Mouse (Mus musculus) E14TG2a.4 (cell line): ENCODE data around the gene Mrps35.

Experiments
- H3K27me3 ChIP-seq: 2 replicates; pipeline ENCODE4 v1.6.1; 2014; ENCODE audit warnings: low read length, control low read depth; ENCODE audit not compliant: insufficient read depth
- H3K36me3 ChIP-seq: 2 replicates; pipeline ENCODE4 v1.6.1; 2014; ENCODE audit warnings: low read length, control low read depth; ENCODE audit not compliant: insufficient read depth
- H3K4me1 ChIP-seq: replicated peaks from 2 replicates; pipeline ENCODE4 v1.6.1; 2014; ENCODE audit warnings: low read depth, low read length, control low read depth
- H3K4me3 ChIP-seq: replicated peaks from 2 replicates; pipeline ENCODE4 v1.5.1; 2014; ENCODE audit warnings: mild to moderate bottlenecking, low read length
- H3K9me3 ChIP-seq: 2 replicates; pipeline ENCODE4 v1.6.1; 2014; ENCODE audit warnings: low read length, control low read depth
- CTCF ChIP-seq: conservative IDR thresholded peaks from 2 replicates; pipeline ENCODE4 v1.5.1; 2014; ENCODE audit warnings: low read length
- NANOG ChIP-seq: IDR thresholded peaks from 2 replicates; pipeline ENCODE4 v1.6.1; 2014; ENCODE audit warnings: borderline replicate concordance, low read length, mixed read lengths
- POU5F1 ChIP-seq: IDR thresholded peaks from 2 replicates; pipeline ENCODE4 v1.6.1; 2014; ENCODE audit warnings: low read length, borderline replicate concordance

The Mrps35 gene

DNA sequence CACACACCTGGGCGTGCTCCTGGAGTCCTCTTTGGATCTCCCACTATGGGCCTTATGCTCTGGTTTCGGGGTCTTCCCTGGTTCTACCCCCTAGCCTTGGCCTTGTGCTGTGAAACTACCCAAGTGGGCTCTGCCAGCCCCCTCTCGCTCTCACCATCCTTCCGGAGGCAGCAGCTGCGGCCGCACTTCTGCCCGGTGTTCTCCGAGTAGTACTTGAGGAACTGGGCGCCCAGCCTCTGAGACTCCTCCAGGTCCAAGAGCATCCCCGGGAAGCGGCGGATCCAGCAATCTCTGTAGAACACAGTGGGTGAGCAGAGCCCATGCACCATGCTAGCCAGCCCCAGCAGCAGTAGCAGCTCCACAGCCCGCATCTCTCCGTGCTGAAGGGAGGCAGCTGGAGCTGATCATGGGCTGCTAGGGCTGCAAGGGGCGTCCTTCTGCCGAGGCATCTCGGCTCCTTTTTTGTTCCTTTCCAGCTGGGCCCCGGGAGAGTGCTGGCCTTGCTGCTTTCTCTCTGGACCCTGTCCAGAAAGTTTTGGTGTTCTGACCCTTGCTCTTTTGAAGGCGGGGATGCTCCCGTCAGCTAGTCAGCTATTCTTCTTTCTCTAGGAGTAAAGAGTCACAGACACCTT is 44.1 kb downstream of the Mrps35 start, which contains the start of gene Mansc4:
Mansc4 (minus strand) TSS at position 439 of the 632 bp plus-strand sequence.
- H3K27me3 ChIP-seq, result peaks cover 3% of the 10 kb centered on the region; the same call in 1 of the 2 replicates
- H3K4me1 ChIP-seq, result peaks cover 68% of the 10 kb centered on the region
- H3K4me3 ChIP-seq, result peak within 1 kb of the TSS; percentile 67
- H3K36me3 ChIP-seq, result no peaks in the 10 kb centered on the region
- no peak for TF ChIP-seq NANOG
- TF ChIP-seq CTCF, result no peak
- no peak for TF ChIP-seq POU5F1
- H3K9me3 ChIP-seq, result no peaks in the 10 kb centered on the region

DNA sequence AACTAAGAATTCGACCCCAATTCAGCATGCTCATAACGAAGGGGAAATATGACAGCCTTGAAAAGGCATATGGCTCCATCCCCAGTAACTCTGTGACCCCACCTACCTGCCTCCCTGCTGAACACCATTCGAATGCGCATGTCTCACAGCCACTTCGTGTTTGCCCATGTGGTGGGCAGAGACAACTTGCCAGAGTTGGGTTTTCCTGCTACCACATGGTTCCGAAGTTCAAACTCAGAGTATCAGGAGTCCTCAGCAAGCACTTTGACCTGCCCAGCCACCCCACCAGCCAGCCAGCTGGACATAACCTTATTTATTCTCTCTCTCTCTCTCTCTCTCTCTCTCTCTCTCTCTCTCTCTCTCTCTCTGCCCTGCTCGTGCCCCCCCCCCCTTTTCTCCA is 45.2 kb downstream of the Mrps35 start:
- Histone ChIP-seq H3K9me3 (no peaks in the 10 kb centered on the region), H3K27me3 (peaks cover 3% of the 10 kb centered on the region; the same call in 1 of the 2 replicates), H3K4me1 (peaks cover 71% of the 10 kb centered on the region), H3K36me3 (no peaks in the 10 kb centered on the region), H3K4me3 (no peak overlapping the region)
- no peak for TF ChIP-seq CTCF
- TF ChIP-seq POU5F1, result no peak
- no peak for TF ChIP-seq NANOG

DNA sequence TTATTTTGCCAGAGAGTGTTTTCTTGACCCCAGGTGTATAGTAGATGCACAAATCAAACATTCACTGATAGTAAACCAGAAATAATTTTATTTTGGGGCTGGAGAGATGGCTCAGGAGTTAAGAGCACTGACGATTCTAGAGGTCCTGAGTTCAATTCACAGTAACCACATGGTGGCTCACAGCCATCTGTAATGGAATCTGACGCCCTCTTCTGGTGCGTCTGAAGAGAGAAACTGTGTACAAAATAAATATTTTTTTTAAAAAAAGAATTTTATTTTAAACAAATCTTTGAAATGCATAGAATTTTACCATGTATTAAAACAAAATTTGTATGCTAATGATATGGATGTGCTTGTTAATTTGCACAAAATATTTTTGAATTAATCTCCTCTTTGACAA is 46.0 kb downstream of the Mrps35 start:
- TF ChIP-seq POU5F1, result no peak
- TF ChIP-seq CTCF, result no peak
- TF ChIP-seq NANOG, result no peak
- H3K36me3 ChIP-seq, result 0 out of 2 replicates have a peak, but pooled peaks cover 4% of the 10 kb centered on the region
- H3K9me3 ChIP-seq, result no peaks in the 10 kb centered on the region
- H3K4me3 ChIP-seq, result no peak overlapping the region
- H3K4me1 ChIP-seq, result peaks cover 69% of the 10 kb centered on the region
- peaks cover 3% of the 10 kb centered on the region; the same call in 1 of the 2 replicates for H3K27me3 ChIP-seq

DNA sequence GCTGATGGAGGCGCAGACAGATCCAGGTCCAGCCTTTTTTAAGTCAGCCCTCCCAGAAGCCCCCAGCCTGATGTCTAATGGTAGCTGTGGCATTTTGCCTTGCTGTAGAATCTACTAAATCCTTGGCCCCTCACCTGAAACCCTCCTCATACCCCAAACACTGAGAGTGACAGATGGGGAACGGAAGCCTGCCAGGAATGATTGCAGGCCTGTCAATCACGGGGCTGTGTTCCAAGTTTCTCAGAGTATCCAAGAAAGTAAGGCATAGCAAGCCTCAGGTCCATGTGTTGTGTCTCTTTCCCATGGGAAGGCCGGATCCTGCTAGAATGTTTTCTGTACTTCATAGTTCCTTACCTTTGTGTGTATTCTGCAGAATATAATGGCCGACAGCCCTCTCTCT is 47.6 kb downstream of the Mrps35 start:
- peak overlapping the region; percentile 89 for H3K4me3 ChIP-seq
- TF ChIP-seq POU5F1, result no peak
- TF ChIP-seq NANOG, result no peak
- TF ChIP-seq CTCF, result no peak
- peaks cover 15% of the 10 kb centered on the region for H3K36me3 ChIP-seq
- H3K4me1 ChIP-seq, result peaks cover 64% of the 10 kb centered on the region
- H3K27me3 ChIP-seq, result peaks cover 3% of the 10 kb centered on the region; the same call in 1 of the 2 replicates
- no peaks in the 10 kb centered on the region for H3K9me3 ChIP-seq

DNA sequence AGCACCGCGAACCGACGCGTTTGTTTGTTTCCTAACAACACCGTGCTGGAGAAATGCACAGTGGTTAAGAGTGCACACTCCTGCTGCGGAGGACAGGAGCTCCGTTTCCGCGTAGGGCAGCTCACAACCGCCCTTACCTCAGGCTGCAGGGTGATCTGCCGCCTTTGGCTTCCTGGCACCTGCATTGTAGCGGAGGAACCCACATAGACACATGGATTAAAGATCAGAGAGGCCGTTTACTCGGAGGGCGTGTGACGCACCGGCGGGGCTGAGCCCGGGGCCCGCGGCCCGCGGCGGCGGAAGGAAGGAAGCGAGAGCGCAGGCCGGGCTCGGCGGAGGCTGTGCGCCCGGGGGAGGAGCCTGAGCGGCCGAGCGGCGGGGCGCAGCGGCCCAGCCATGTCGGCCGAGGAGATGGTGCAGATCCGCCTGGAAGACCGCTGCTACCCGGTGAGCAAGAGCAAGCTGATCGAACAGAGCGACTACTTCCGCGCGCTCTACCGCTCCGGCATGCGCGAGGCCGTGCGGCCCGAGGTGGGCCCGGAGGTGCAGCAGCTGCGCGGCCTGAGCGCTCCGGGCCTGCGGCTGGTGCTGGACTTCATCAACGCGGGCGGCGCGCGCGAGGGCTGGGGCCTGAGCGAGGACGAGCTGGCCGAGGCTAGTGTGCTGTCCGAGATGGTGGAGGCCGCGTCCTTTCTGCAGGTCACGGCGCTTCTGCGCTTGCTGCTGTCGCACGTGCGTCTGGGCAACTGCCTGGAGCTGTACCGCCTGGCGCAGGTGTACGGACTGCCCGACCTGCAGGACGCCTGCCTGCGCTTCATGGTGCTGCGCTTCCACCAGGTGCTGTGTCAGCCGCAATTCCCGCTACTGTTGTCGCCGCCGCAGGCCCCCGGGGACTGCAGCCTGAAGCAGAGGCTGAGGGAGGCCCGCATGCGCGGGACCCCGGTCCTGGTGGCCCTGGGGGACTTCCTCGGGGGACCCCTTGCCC is 48.9 kb downstream of the Mrps35 start, which contains the start of gene Klhl42:
Klhl42 (plus strand) TSS at position 244 of the 985 bp plus-strand sequence.
- H3K9me3 ChIP-seq, result no peaks in the 10 kb centered on the region

DNA sequence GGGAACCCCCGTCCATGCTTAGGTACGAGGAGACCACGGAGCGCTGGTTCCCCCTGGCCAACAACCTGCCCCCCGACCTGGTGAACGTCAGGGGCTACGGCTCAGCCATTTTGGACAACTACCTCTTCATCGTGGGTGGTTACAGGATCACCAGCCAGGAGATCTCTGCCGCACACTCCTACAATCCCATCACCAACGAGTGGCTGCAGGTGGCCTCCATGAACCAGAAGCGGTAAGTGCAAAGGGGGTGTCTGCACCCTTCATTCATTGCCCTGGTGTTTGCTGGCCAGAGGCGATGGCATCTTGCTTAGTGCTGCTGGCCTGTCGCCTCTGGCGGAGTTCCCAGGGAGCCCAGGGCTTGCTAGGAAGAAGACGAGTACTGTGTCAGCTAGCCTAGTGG is 49.6 kb downstream of the Mrps35 start:
- H3K9me3 ChIP-seq, result no peaks in the 10 kb centered on the region
- TF ChIP-seq NANOG (no peak), CTCF (no peak), POU5F1 (no peak)
- peaks cover 49% of the 10 kb centered on the region for H3K4me1 ChIP-seq
- H3K4me3 ChIP-seq, result peak overlapping the region; percentile 89
- peaks cover 26% of the 10 kb centered on the region for H3K36me3 ChIP-seq
- H3K27me3 ChIP-seq, result peaks cover 3% of the 10 kb centered on the region; the same call in 1 of the 2 replicates

More for the DNA sequence above, 48.9 kb downstream of the Mrps35 start, which contains the start of gene Klhl42:
- H3K4me1 ChIP-seq, result peaks cover 55% of the 10 kb centered on the region
- H3K27me3 ChIP-seq, result peaks cover 3% of the 10 kb centered on the region; the same call in 1 of the 2 replicates
- peaks cover 25% of the 10 kb centered on the region for H3K36me3 ChIP-seq
- peak within 1 kb of the TSS; percentile 89 for H3K4me3 ChIP-seq
- TF ChIP-seq NANOG, result no peak
- TF ChIP-seq POU5F1, result no peak
- no peak for TF ChIP-seq CTCF

DNA sequence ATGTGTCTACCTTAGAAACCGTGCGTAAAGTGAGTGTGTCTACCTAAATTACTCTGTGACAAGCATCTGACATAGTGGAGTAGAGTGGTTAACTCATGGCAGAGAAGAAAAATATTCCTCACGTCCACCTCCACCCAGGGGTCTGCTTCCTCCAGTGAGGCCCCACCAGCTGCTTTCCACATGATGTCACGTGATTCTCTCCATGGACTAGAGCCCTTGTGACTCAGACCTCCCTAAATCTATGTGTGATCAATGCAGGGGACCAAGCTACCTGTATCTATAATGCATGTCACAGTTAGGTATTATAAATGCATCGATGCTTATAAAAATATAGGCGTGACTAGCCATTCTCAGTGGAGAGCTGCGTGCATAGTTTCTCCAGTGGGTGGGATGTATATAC is 52.2 kb downstream of the Mrps35 start:
- H3K36me3 ChIP-seq, result peaks cover 33% of the 10 kb centered on the region
- H3K4me3 ChIP-seq, result no peak overlapping the region
- peaks cover 62% of the 10 kb centered on the region for H3K4me1 ChIP-seq
- no peak for TF ChIP-seq CTCF
- no peak for TF ChIP-seq NANOG
- TF ChIP-seq POU5F1, result no peak
- no peaks in the 10 kb centered on the region for H3K9me3 ChIP-seq
- H3K27me3 ChIP-seq, result no peaks in the 10 kb centered on the region

DNA sequence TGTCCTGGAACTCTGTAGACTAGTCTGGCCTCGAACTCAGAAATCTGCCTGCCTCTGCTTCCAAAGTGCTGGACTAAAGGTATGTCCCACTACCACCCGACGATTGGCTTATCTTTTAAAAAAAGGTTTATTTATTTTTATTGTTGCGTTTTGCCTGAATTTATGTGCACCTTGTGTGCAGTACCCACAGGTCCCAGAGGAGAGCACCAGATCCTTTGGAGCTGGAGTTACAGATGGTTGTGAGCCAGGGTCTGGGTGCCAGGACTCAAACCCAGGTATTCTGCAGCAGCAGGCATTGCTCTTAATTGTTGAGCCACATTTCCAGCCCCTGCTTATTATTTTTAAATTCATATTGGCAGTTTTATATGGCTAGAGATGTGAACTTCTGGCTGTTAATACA is 53.5 kb downstream of the Mrps35 start:
- Histone ChIP-seq H3K36me3 (peaks cover 38% of the 10 kb centered on the region), H3K27me3 (no peaks in the 10 kb centered on the region), H3K4me1 (peaks cover 64% of the 10 kb centered on the region), H3K9me3 (no peaks in the 10 kb centered on the region), H3K4me3 (no peak overlapping the region)
- TF ChIP-seq NANOG (no peak), CTCF (peak; percentile 88)

DNA sequence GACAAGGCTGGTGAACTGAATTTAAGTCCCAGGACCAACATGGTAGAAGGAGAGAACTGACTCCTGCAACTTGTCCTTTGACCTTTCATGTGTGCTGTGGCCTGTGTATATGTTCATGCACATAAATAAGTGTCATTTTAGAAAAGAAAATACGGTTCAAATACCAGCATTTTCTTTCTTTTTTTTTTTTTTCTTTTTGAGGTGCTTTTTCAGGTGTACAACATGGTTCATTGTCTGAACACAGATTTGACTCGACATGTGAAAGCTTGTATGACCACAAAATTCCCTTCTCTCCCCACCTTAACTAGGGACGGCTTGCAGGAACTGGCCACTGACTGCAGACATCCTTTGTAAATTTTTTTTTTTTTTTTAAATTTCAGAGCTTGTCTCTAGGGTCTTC is 54.4 kb downstream of the Mrps35 start:
- H3K4me3 ChIP-seq, result no peak overlapping the region
- H3K27me3 ChIP-seq, result no peaks in the 10 kb centered on the region
- peaks cover 72% of the 10 kb centered on the region for H3K4me1 ChIP-seq
- H3K36me3 ChIP-seq, result peaks cover 46% of the 10 kb centered on the region
- no peaks in the 10 kb centered on the region for H3K9me3 ChIP-seq
- TF ChIP-seq CTCF, result no peak
- no peak for TF ChIP-seq POU5F1
- TF ChIP-seq NANOG, result no peak
